Mouse (Mus musculus) liver, embryonic 12.5 days (tissue): Measurements from ENCODE around the gene Txndc2. TPM values are rescaled to one million over a fixed set of nuclear protein-coding genes. Genes with fewer than 3 reads are reported as not detected.
"Not testable (repeated sequence)": the region's sequence is repeated elsewhere in the genome, so short reads cannot be mapped to it uniquely, and the experiment has no call there.

Experiments
- ATAC-seq: fragments of 200-750 bp; cut with Nextera tagmentation; 2 replicates; pipeline ENCODE4 v1.8.0; 2017; ENCODE audit warnings: moderate number of reproducible peaks, mild to moderate bottlenecking, moderate library complexity
- H3K27ac ChIP-seq: fragments of 300-500 bp; sonication (generic); 2 replicates; pipeline ENCODE4 v1.5.1; 2016; ENCODE audit warnings: mild to moderate bottlenecking
- H3K27me3 ChIP-seq: fragments of 300-500 bp; sonication (generic); replicated peaks from 2 replicates; pipeline ENCODE4 v1.6.1; 2016; ENCODE audit warnings: mild to moderate bottlenecking, moderate library complexity
- H3K36me3 ChIP-seq: fragments of 300-500 bp; sonication (generic); 2 replicates; pipeline ENCODE4 v1.6.1; 2016; ENCODE audit warnings: mild to moderate bottlenecking, moderate library complexity
- H3K4me1 ChIP-seq: fragments of 300-500 bp; sonication (generic); 2 replicates; pipeline ENCODE4 v1.6.1; 2016
- H3K4me2 ChIP-seq: fragments of 300-500 bp; sonication (generic); 2 replicates; pipeline ENCODE4 v1.6.1; 2016; ENCODE audit warnings: mild to moderate bottlenecking, moderate library complexity
- H3K4me3 ChIP-seq: fragments of 300-500 bp; sonication (generic); 2 replicates; pipeline ENCODE4 v1.5.1; 2016; ENCODE audit warnings: mild to moderate bottlenecking, moderate library complexity
- H3K9ac ChIP-seq: fragments of 300-500 bp; sonication (generic); 2 replicates; pipeline ENCODE4 v1.6.1; 2016; ENCODE audit warnings: mild to moderate bottlenecking, moderate library complexity
- H3K9me3 ChIP-seq: fragments of 300-500 bp; sonication (generic); replicated peaks from 2 replicates; pipeline ENCODE4 v1.6.1; 2016; ENCODE audit warnings: mild to moderate bottlenecking, moderate library complexity
- WGBS: fragments of 180-500 bp; shearing (Covaris S2); methylation state at CpG from one replicate; pipeline ENCODE4 v1.1.7; 2016; ENCODE audit not compliant: insufficient replicate concordance; 5-methylcytosine and 5-hydroxymethylcytosine counted together
- polyA plus RNA-seq: library from polyadenylated mRNA; unstranded; fragments of >200 nt; fragmentation: Nextera tagmentation; extraction: Ambion mirVana; gene quantifications from 2 replicates; pipeline ENCODE4 v1.2.1, GENCODE M21; 2016

The Txndc2 gene
- polyA plus RNA-seq, 1 experiment from 2014 or later, result not detected

DNA sequence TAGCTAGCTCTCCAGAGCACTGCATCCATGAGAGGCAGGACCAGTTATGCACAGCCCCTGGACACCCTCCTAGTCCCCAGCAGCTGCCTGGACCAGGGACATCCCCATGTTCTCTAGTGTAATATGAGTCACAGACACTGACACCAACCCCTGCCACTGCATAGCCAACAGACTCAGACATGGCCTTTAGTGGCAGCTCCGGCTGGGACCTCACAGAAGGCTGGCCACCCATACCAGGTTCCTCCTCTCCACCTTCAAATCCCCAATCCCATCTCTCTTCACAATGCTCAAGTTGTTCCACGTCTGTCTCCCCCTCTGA is 7.2 kb upstream of the Txndc2 start:
- Histone ChIP-seq H3K27me3 (no peaks in the 10 kb centered on the region), H3K27ac (no peak overlapping the region), H3K4me1 (no peaks in the 10 kb centered on the region), H3K9me3 (no peaks in the 10 kb centered on the region), H3K4me3 (no peak overlapping the region), H3K36me3 (no peaks in the 10 kb centered on the region), H3K4me2 (no peak overlapping the region), H3K9ac (no peak overlapping the region)
- no peak for ATAC-seq
- whole genome bisulfite sequencing, result 66% methylated on average over 2 of the region's 2 CpGs

DNA sequence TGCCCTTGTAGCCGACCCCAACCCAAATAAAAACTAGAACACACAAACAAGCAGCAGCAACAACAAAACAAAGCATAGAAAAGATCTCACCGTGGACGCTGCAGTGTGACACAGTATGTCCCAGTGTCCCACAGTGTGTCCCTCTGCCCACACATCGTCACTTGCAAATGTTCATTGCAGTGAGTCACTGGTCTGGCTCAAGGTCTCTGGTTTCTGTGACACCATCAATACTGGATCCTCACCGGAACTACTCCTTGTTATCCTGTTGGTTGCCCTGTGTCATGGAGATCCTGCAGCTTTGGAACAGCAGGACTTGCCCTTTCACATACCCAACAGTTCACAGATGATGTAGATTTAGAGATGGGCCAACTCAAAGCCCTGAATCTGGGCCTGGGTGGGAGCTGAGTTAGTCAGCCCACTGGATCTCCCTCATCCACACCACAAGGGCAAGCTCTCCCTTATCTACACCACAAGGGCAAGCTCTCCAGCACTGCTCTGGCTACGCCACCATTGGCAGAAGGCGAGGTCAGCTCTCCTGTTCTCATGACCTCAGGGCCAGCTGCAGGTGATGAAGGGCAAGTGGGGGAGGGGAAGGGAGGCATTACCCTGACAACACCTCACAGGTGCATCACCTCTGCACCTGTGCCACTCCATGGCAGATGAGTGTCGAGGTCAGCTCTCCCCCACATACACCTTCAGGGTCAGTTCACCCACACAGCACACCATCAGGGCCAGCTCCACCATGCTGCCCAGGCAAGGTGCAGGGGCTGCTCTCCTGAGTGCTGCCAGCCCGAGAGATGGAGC is 6.6 kb upstream of the Txndc2 start:
- Histone ChIP-seq H3K36me3 (no peaks in the 10 kb centered on the region), H3K9ac (no peak overlapping the region), H3K9me3 (no peaks in the 10 kb centered on the region), H3K27ac (no peak overlapping the region), H3K4me1 (no peaks in the 10 kb centered on the region), H3K4me3 (no peak overlapping the region), H3K27me3 (no peaks in the 10 kb centered on the region), H3K4me2 (no peak overlapping the region)
- WGBS, result 67% methylated on average over 9 of the region's 9 CpGs
- no peak for ATAC-seq

DNA sequence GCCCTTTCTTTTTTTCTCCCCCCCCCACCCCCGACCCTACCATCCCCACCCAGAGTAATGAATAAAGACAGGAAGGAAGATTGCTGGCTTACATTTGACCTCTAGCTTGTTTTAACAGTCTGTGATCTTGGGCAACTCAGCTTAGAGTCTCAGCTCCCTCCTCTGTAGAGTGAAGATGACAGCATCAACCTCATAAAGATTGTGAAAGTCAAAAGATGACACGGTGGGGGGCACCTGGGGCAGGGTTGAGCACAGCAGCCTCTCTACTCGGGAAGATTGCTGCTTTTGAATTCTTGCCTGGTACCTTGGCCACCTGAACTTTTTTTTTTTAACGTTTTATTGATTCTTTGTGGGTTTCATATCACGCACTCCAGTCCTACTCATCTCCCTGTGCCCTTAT is 6.0 kb upstream of the Txndc2 start:
- Histone ChIP-seq H3K4me1 (no peaks in the 10 kb centered on the region), H3K4me3 (no peak overlapping the region), H3K4me2 (no peak overlapping the region), H3K36me3 (no peaks in the 10 kb centered on the region), H3K27ac (no peak overlapping the region), H3K27me3 (no peaks in the 10 kb centered on the region), H3K9me3 (no peaks in the 10 kb centered on the region), H3K9ac (no peak overlapping the region)
- WGBS, result 47% methylated on average over 5 of the region's 5 CpGs
- no peak for ATAC-seq

DNA sequence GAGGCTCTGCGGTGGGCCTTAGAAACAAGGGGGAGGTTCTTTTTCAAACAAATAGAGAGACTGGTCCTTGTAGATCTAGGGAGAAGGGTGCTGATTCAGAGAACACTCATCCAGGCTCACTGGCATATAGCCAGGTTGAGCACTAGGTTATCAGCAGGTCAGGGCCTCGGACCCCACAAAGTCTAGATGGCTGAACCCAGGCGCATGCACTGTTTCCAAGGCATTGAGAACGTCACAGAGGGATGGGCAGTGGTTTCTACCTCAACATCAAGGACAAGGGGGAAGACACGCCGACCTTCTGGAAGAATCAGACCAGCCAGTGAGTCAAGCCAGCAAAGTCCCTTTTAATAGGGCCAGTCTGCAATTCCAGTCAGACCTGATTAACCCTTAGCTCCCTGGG is 5.3 kb upstream of the Txndc2 start:
- Histone ChIP-seq H3K4me2 (no peak overlapping the region), H3K4me3 (no peak overlapping the region), H3K9ac (no peak overlapping the region), H3K27me3 (no peaks in the 10 kb centered on the region), H3K9me3 (no peaks in the 10 kb centered on the region), H3K36me3 (no peaks in the 10 kb centered on the region), H3K4me1 (no peaks in the 10 kb centered on the region), H3K27ac (no peak overlapping the region)
- no peak for ATAC-seq
- 62% methylated on average over 6 of the region's 6 CpGs for WGBS

DNA sequence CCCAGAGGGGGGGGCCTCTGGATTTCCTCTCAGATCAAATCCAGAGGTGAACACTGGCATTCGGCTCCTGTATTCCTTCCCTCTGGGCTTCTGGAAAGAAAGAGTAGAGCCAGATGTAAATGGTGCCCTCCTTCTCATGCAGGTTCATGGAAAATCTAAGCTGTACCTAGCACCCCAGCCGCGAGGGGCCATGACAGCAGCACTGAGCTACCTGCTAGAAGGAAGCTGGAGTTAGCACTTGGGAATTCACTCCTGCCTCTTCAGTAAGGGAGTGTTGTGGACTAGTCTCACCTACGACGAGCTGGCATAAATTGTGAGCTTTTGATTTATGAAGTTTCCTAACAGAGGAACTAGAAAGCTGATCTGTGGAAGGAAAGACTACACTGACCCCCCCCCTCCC is 1.6 kb upstream of the Txndc2 start:
- Histone ChIP-seq H3K4me3 (no peak overlapping the region), H3K4me1 (no peaks in the 10 kb centered on the region), H3K9ac (no peak overlapping the region), H3K4me2 (no peak overlapping the region), H3K36me3 (no peaks in the 10 kb centered on the region), H3K9me3 (no peaks in the 10 kb centered on the region), H3K27me3 (no peaks in the 10 kb centered on the region), H3K27ac (no peak overlapping the region)
- ATAC-seq, result no peak
- WGBS, result 77% methylated on average over 5 of the region's 5 CpGs

DNA sequence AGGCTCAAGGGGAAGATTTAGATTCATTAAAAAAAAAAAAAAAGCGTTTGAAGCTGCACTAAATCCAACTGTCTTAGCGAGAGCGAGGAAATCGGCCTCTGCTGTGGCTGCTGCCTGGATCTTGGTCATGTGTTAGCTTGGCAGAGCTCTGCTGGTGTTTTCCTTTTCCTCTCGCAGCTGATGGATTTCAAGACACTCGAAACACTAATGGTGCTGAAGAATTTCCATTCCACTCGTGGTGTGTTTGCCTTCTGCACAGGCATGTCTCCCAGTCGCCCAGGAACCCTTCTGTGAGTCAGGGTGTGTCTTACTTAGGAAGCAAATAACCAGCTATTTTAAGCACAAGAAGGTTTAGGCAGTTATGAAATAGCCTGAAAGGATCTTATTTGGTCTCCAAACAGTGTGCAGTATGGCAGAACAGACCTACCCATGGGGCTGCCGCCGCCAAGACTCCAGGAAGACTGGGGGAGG is 1.1 kb upstream of the Txndc2 start:
- Histone ChIP-seq H3K4me2 (no peak overlapping the region), H3K27me3 (no peaks in the 10 kb centered on the region), H3K4me1 (no peaks in the 10 kb centered on the region), H3K9ac (no peak overlapping the region), H3K27ac (no peak overlapping the region), H3K36me3 (no peaks in the 10 kb centered on the region), H3K9me3 (no peaks in the 10 kb centered on the region), H3K4me3 (no peak overlapping the region)
- 55% methylated on average over 10 of the region's 10 CpGs for WGBS
- ATAC-seq, result no peak

DNA sequence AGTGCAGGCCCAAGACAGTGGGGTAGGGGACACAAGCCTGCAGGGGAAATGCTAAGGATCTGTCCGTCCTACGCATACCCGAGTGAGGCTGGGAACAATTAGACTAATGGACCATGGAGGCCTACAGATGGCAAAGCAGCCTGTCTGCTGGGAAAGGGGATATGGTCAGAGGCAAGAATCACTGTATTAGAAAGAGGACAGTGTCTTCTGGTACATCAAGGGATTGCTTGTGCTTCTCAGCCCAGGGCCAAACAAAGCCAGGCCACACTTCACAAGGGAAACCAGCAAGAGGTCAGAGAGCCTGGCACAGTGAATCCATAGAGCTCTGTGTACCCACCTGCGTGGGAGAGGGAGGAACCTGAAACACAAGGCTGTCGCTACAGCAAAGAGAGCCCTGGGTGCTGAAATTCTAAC is 617 bp upstream of the Txndc2 start:
- ATAC-seq, result no peak
- no peak overlapping the region for H3K27ac ChIP-seq
- H3K4me3 ChIP-seq, result no peak overlapping the region
- no peaks in the 10 kb centered on the region for H3K9me3 ChIP-seq
- no peak overlapping the region for H3K4me2 ChIP-seq
- no peaks in the 10 kb centered on the region for H3K4me1 ChIP-seq
- 0 out of 2 replicates have a peak, but pooled peaks cover 2% of the 10 kb centered on the region for H3K27me3 ChIP-seq
- no peak overlapping the region for H3K9ac ChIP-seq
- WGBS, result 73% methylated on average over 5 of the region's 5 CpGs
- H3K36me3 ChIP-seq, result no peaks in the 10 kb centered on the region

DNA sequence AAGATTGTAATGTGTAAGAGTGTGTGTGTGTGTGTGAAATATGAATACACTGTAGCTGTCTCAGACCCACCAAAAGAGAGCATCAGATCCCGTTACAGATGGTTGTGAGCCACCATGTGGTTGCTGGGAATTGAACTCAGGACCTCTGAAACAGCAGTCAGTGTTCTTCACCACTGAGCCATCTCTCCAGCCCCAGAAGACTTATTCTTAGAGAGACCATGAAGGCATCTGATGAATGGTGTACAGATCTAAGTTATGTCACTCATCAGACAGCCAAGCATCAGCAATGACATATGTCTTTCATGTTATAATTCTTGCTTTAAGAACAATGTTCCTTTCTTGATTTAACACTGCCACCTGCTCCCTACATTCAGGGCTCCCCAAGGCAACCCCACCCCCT is 2.8 kb downstream of the Txndc2 start:
- no peaks in the 10 kb centered on the region for H3K4me1 ChIP-seq
- no peaks in the 10 kb centered on the region for H3K9me3 ChIP-seq
- no peak overlapping the region for H3K27ac ChIP-seq
- no peak overlapping the region for H3K9ac ChIP-seq
- no peak overlapping the region for H3K4me2 ChIP-seq
- H3K27me3 ChIP-seq, result 0 out of 2 replicates have a peak, but pooled peaks cover 7% of the 10 kb centered on the region
- no peak for ATAC-seq
- WGBS, result 53% methylated on average over 1 of the region's 1 CpGs
- no peak overlapping the region for H3K4me3 ChIP-seq
- no peaks in the 10 kb centered on the region for H3K36me3 ChIP-seq

DNA sequence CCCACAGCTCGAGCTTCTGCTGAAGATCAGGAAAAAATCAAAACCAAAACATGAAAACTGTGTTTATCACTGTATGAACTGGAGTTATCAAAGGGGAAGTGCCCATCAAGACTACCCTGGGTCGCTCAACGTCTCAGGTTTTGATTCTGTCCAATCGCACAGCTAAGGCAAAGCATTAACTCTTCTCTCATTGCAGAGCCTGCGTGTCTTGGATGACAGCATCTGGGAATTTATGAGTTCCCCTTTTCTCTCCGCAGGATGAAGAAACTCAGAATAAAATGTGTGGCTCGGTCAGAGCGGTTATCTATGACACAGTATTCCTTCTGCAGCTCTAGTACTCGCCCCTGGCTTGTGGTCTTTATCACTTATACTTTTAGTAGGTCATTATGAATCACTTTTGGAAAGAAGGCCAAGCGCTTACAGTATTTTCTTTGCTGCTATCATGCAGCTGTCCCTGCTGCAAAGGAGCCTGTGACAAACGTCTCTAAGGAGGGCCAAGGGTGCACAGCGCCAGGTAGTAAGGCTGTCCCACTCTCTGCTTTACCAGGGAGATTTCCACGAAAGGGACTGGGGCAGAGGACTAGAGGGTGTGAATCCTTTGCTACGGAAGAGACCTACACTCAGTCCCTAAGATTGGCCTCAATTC is 6.1 kb downstream of the Txndc2 start:
- no peak for ATAC-seq
- H3K27me3 ChIP-seq, result 0 out of 2 replicates have a peak, but pooled peaks cover 7% of the 10 kb centered on the region
- 32% methylated on average over 14 of the region's 14 CpGs for WGBS
- no peaks in the 10 kb centered on the region for H3K36me3 ChIP-seq
- no peak overlapping the region for H3K4me3 ChIP-seq
- H3K27ac ChIP-seq, result no peak overlapping the region
- no peaks in the 10 kb centered on the region for H3K9me3 ChIP-seq
- H3K4me2 ChIP-seq, result no peak overlapping the region
- no peak overlapping the region for H3K9ac ChIP-seq
- H3K4me1 ChIP-seq, result no peaks in the 10 kb centered on the region

DNA sequence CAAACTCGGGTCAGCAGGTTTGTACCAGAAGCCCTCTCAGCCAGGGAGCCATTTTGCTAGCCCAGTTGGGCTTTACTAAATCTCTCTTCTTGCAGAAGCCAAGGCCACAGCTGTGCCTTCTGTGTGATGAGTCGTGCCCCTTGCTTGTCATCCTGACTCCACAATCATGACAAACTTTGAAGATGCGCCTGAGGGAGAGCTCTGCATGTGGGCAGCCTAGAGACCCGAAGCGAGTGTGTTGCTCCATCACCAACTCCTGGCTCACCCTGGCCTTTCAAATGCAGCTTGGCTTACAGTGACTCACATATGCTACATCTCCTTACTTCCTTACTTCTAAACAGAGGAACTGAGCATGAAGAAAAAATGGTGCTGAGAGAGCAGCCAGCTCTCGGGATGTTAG is 12.0 kb downstream of the Txndc2 start:
- Histone ChIP-seq H3K36me3 (no peaks in the 10 kb centered on the region), H3K4me2 (no peak overlapping the region), H3K9ac (no peak overlapping the region), H3K27ac (no peak overlapping the region), H3K4me1 (no peaks in the 10 kb centered on the region), H3K27me3 (peaks cover under 1% of the 10 kb centered on the region; the same call in 1 of the 2 replicates), H3K9me3 (no peaks in the 10 kb centered on the region), H3K4me3 (no peak overlapping the region)
- ATAC-seq, result no peak
- WGBS, result 64% methylated on average over 6 of the region's 6 CpGs

DNA sequence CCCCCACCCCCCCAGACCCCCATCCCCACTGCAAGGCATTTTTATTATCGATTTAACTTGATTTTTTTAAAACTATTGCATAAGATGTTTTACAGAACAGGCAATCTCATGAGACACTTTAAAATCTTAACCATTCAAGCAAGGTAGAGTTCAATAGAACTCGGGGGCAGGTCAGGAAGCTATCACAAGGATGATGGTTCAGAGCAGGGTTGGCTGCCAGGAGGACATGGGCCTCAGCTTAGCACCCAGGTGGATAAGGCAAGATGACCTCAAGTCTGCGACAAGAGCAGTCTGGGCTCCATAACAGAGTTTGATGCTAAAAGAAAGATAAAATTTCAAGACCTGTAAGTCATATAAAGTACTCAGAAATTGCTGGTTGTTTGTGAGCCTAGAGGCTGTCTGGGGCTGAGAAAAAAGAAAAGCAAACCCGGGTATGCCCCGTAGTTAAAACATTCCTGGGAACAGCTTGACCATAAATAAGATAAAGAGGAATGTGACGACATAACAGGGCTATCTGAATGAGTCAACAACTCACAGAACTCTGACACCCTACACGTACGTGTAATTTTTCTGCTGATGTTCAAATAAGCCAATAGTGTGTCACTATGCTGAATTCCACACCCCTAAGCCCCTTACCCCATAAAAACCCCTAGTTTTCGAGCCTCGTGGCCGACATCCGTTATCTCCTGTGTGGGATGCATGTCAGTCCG is 13.0 kb downstream of the Txndc2 start:
- not testable (repeated sequence) for H3K27me3 ChIP-seq, H3K4me3 ChIP-seq, H3K27ac ChIP-seq, H3K4me1 ChIP-seq, H3K9me3 ChIP-seq, H3K9ac ChIP-seq, ATAC-seq, H3K4me2 ChIP-seq, H3K36me3 ChIP-seq
- 66% methylated on average over 13 of the region's 13 CpGs for WGBS

DNA sequence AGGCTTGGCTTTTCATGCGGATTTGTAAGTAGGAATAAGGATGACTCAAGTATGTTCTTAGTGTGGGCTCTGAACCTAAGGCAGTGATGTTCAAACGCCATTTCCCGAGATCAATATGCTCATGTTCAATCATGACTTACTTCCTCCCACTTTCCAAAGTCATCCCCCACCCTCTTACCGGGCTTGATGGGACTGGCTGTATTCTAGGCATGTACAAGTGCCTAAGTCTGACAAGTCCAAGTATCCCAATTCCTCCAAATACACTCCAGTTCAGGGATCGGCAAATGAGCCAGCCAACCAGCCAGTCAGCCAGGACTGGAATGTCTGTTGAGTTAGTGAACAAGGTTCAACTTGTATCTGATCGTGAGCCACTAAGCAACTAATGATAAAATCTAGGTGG is 15.7 kb downstream of the Txndc2 start:
- no peak overlapping the region for H3K4me3 ChIP-seq
- no peaks in the 10 kb centered on the region; the same call in 1 of the 2 replicates for H3K27me3 ChIP-seq
- H3K27ac ChIP-seq, result no peak overlapping the region
- no peak overlapping the region for H3K4me2 ChIP-seq
- no peaks in the 10 kb centered on the region for H3K9me3 ChIP-seq
- no peaks in the 10 kb centered on the region for H3K36me3 ChIP-seq
- no peak for ATAC-seq
- H3K9ac ChIP-seq, result no peak overlapping the region
- WGBS, result 64% methylated on average over 6 of the region's 6 CpGs
- no peaks in the 10 kb centered on the region for H3K4me1 ChIP-seq
